Mouse (Mus musculus) spleen, adult 10 weeks (tissue): ENCODE results near the gene Naa38. TPM values are rescaled to one million over a fixed set of nuclear protein-coding genes. Genes with fewer than 3 reads are reported as not detected.

Source experiments
- polyA plus RNA-seq: library from polyadenylated mRNA; stranded (reverse); fragments of 350-450 nt; fragmentation: Illumina TruSeq; extraction: RNeasy Lipid Tissue Mini Kit (QIAGEN cat#74804); gene quantifications from one replicate; pipeline ENCODE4 v1.2.3, GENCODE M21; 2015; ENCODE audit warnings: low replicate concordance; ENCODE audit not compliant: insufficient read depth

The Naa38 gene
- 48.9 TPM for polyA plus RNA-seq

GRCm38 (mm10) chr11:69395235-69395633 is at the start of gene Naa38, which contains the start of gene Cyb5d1:
Gene Naa38, plus strand, starts transcription at chr11:69395487.
Gene Cyb5d1, minus strand, starts transcription at chr11:69395631.

DNA sequence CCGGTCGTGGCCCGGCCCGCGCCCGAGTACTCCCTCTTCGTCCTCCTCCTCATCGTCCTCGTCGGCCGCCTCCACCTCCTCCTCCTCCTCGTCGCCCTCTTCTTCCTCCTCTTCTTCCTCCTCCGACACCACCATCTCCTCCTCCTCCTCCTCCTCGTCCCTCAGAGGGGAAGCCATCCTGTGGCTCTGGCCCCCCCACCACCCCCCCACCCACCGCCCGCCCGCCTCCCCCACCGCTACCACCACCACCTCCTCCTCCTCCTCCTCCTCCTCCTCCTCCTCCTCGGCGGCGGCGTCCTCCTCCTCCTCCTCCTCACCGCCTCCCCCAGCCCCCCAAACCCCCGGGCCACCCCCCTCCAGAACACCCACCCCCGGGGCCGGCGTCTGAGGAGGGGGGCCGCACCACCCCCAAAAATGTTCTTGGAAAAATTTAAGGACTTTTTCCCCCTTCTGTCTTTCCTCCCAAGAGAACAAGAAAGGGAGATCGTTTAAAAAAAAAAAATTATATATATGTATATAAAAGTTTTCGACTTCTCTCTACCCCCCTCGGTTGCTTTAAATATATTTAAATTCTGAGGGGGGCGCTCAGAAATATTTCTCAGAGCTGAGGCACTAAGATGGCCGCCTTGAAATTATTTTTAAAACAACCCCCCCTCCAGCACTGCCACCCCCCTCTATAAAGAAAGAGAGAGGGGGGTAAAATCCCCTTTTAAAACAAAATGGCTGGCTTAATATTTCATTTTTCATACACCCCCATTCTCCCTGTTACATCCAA is 25.9 kb upstream of the Naa38 start, which contains the start of gene Chd3:
Chd3 (minus strand) TSS at position 192 of the 775 bp plus-strand sequence.

GRCm38 (mm10) chr11:69398059-69398458 is 2.8 kb downstream of the Naa38 start, which contains the start of gene Tmem88:
Gene Tmem88, minus strand, starts transcription at chr11:69398234.

GRCm38 (mm10) chr11:69413221-69414181 is 18.2 kb downstream of the Naa38 start, which contains the start of gene Kdm6b:
Gene Kdm6b, minus strand, starts transcription at chr11:69413675.

Other genes with a start within 250 kb of the Naa38 start
- gene Alox12b, start 238.5 kb upstream of the Naa38 start, polyA plus RNA-seq: not detected
- gene Alox8, start 197.6 kb upstream of the Naa38 start, polyA plus RNA-seq: 0.25 TPM
- 0.06 TPM for gene Gucy2e, start 158.5 kb upstream of the Naa38 start, polyA plus RNA-seq
- 13.3 TPM for gene Cntrob, start 71.7 kb upstream of the Naa38 start, polyA plus RNA-seq
- 112 TPM for gene Trappc1, start 71.5 kb upstream of the Naa38 start, polyA plus RNA-seq
- gene Kcnab3, start 69.2 kb upstream of the Naa38 start, polyA plus RNA-seq: 1.2 TPM
- 3.7 TPM for gene Rnf227, start 55.0 kb upstream of the Naa38 start, polyA plus RNA-seq
- gene Chd3, start 26.1 kb upstream of the Naa38 start, polyA plus RNA-seq: 161 TPM
- gene Cyb5d1, start 144 bp downstream of the Naa38 start, polyA plus RNA-seq: 35.9 TPM
- gene Tmem88, start 2.7 kb downstream of the Naa38 start, polyA plus RNA-seq: 2.4 TPM
- 8.9 TPM for gene Kdm6b, start 18.2 kb downstream of the Naa38 start, polyA plus RNA-seq
- gene Dnah2, start 153.6 kb downstream of the Naa38 start, polyA plus RNA-seq: 0.51 TPM
- 0.88 TPM for gene Efnb3, start 164.7 kb downstream of the Naa38 start, polyA plus RNA-seq
- 7.7 TPM for gene Wrap53, start 184.8 kb downstream of the Naa38 start, polyA plus RNA-seq
- 99.7 TPM for gene Trp53, start 184.9 kb downstream of the Naa38 start, polyA plus RNA-seq
- gene Atp1b2, start 210.5 kb downstream of the Naa38 start, polyA plus RNA-seq: 15.0 TPM
- not detected for gene Shbg, start 222.4 kb downstream of the Naa38 start, polyA plus RNA-seq
- 3.1 TPM for gene Sat2, start 226.5 kb downstream of the Naa38 start, polyA plus RNA-seq
- 49.8 TPM for gene Fxr2, start 237.5 kb downstream of the Naa38 start, polyA plus RNA-seq